Mouse (Mus musculus): ENCODE measurements at regions not wholly inside any gene's neighbourhood (a gene's known extent, or its start where the extent isn't known, plus 50 kb on each side); places are given as distances from the start of the nearest gene placed in this dataset.

DNA sequence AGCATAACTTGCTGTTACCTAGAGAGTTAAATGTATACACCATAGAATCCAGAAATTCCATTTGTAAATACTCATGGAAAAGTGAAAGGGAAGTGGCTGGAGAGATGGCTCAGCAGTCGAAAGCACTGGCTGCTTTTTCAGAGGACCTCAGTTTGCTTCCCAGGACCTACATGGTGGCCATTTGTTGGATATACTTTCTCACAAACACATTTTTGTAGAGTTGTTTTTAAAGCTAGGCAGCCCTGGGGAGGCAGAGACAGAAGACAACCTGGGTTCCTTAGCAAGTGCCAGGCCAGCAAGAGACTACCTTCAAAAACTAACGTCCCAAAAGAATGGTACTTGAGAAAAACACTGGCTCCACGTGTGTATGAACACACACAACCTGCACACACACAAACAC is 124.0 kb upstream of the Gm15217 start:
- TF ChIP-seq MAFK (IDR thresholded peaks at IDR 0.05; ENCODE audit: insufficient read depth, low read depth, low read length) = no peak
- no peak for TF ChIP-seq CHD2 (IDR thresholded peaks at IDR 0.05; ENCODE audit: low read depth, low read length)
- TF ChIP-seq HCFC1 (IDR thresholded peaks at IDR 0.05; ENCODE audit: borderline replicate concordance, insufficient read depth, low read length) = no peak
- no peak for TF ChIP-seq ZC3H11A (IDR thresholded peaks at IDR 0.05; ENCODE audit: borderline replicate concordance, low read depth, low read length)
- TF ChIP-seq ZNF384 (IDR thresholded peaks at IDR 0.05; ENCODE audit: low read depth, low read length) = no peak

Measured in ES-E14 (cell line).